Mouse (Mus musculus) thymus, adult 2 months (tissue): ENCODE measurements at regions not wholly inside any gene's neighbourhood (a gene's known extent, or its start where the extent isn't known, plus 50 kb on each side); places are given as distances from the start of the nearest gene placed in this dataset.

Experiments used
- DNase-seq: peaks from one replicate; pipeline ENCODE4 v3.0.0; 2021
- H3K27ac ChIP-seq: fragments of 200-500 bp; 2 replicates; pipeline ENCODE4 v1.5.1; 2012; ENCODE audit warnings: low read length, control low read depth; ENCODE audit not compliant: control insufficient read depth, insufficient read depth
- H3K27me3 ChIP-seq: fragments of 200-500 bp; 2 replicates; pipeline ENCODE4 v1.6.1; 2012; ENCODE audit warnings: mild to moderate bottlenecking, low read length, moderate library complexity, mixed read lengths; ENCODE audit not compliant: control insufficient read depth, insufficient read depth
- H3K36me3 ChIP-seq: fragments of 200-500 bp; 2 replicates; pipeline ENCODE4 v1.6.1; 2012; ENCODE audit warnings: mild to moderate bottlenecking, low read length, moderate library complexity; ENCODE audit not compliant: control insufficient read depth, insufficient read depth
- H3K4me1 ChIP-seq: fragments of 200-500 bp; replicated peaks from 2 replicates; pipeline ENCODE4 v1.6.1; 2012; ENCODE audit warnings: low read length; ENCODE audit not compliant: control insufficient read depth, insufficient read depth
- H3K4me3 ChIP-seq: fragments of 200-500 bp; 2 replicates; pipeline ENCODE4 v1.5.1; 2012; ENCODE audit warnings: mild to moderate bottlenecking, low read length, control low read depth, moderate library complexity; ENCODE audit not compliant: control insufficient read depth, insufficient read depth
- CTCF ChIP-seq: fragments of 200-500 bp; IDR thresholded peaks from 2 replicates; pipeline ENCODE4 v1.5.1; 2012; ENCODE audit warnings: mild to moderate bottlenecking, control low read depth, low read length, moderate library complexity, borderline replicate concordance; ENCODE audit not compliant: control insufficient read depth, poor library complexity, insufficient read depth; ENCODE audit errors: extremely low read depth
- POLR2A ChIP-seq: fragments of 200-500 bp; IDR thresholded peaks from 2 replicates; pipeline ENCODE4 v1.6.1; 2012; ENCODE audit warnings: mild to moderate bottlenecking, low read length, control low read depth, moderate library complexity; ENCODE audit not compliant: control insufficient read depth, poor library complexity, insufficient read depth; ENCODE audit errors: extremely low read depth
- WGBS: fragments of 180-500 bp; shearing (Covaris S2); methylation state at CpG from one replicate; pipeline ENCODE4 v1.1.7; 2018; 5-methylcytosine and 5-hydroxymethylcytosine counted together

DNA sequence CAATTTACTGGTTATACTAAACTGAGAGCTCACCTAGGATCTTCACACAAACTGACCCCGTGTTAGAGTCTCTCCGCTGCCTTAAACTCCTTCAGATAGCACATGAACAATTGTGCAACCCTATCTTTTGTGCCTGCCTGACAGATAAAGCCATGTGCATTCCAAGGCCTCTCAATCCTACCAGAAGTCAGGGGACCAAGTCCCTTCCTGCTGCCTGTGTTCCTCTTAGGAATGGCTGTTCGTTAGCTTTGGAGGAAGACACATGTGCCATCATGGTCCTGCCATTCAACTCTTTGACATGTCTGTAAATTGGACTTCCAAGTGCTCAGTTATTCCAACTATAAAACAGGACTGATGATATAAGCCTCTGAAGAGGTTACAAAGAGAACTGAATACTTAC, 161.4 kb upstream of the Cpeb2 start:
- 94% methylated on average over 3 of the region's 3 CpGs for WGBS
- H3K4me3 ChIP-seq, result no peak overlapping the region
- no peak for TF ChIP-seq POLR2A
- TF ChIP-seq CTCF, result no peak

DNA sequence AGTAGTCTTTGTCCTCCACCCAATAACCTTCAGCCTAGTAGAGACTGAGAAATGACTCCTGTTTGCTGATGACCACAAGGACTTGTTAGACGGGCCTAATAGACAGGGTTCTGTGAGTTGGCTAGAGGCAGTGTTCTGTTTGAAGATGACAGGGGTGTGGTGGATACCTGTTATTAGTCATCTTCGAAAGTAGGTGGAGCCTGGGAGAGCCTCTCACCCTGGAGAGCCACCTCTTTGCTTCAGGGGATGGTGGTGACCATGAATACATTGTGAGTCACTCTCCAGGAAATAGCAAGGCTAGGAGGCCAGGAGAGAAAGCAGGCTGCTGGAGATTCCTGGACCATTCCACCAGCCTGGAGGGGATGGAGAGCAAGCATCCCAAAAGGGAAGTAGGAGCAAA, 160.6 kb upstream of the Cpeb2 start:
- TF ChIP-seq CTCF, result no peak
- TF ChIP-seq POLR2A, result no peak
- WGBS, result 88% methylated on average over 2 of the region's 2 CpGs
- DNase-seq, result no peak
- Histone ChIP-seq H3K36me3 (no peaks in the 10 kb centered on the region), H3K4me3 (no peak overlapping the region), H3K27ac (no peak overlapping the region), H3K27me3 (no peaks in the 10 kb centered on the region), H3K4me1 (no peaks in the 10 kb centered on the region)

More for the DNA sequence above, 161.4 kb upstream of the Cpeb2 start:
- no peak overlapping the region for H3K27ac ChIP-seq
- no peaks in the 10 kb centered on the region for H3K36me3 ChIP-seq
- H3K4me1 ChIP-seq, result no peaks in the 10 kb centered on the region
- no peaks in the 10 kb centered on the region for H3K27me3 ChIP-seq
- DNase-seq, result no peak

GRCm38 (mm10) chr5:43074536-43074935, 158.4 kb upstream of the Cpeb2 start:
- no peaks in the 10 kb centered on the region for H3K27me3 ChIP-seq
- H3K27ac ChIP-seq, result no peak overlapping the region
- no peak for TF ChIP-seq POLR2A
- TF ChIP-seq CTCF, result no peak
- 91% methylated on average over 3 of the region's 3 CpGs for WGBS
- H3K4me1 ChIP-seq, result no peaks in the 10 kb centered on the region
- DNase-seq, result no peak
- no peaks in the 10 kb centered on the region for H3K36me3 ChIP-seq
- no peak overlapping the region for H3K4me3 ChIP-seq

DNA sequence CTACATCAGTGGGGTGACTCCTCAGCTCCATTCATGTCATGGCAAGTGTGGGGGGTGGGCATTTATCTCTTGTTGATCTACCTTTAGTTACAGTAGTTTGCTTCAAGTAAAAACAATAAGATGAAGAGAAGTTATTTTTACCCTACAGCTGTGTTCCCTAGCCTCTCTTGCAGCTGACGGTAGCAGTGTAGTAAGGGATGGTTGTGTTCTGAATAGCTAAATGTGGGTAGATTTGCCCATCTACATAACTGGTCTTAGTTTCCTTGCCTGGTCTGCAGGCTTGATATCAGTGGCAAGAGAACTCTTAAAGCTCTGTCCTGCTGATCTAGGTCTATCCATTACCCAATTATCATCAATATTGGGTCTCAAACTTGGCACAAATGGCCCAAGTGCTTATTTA, 152.7 kb upstream of the Cpeb2 start:
- Histone ChIP-seq H3K27ac (no peak overlapping the region), H3K27me3 (no peaks in the 10 kb centered on the region), H3K4me3 (no peak overlapping the region), H3K4me1 (0 out of 2 replicates have a peak, but pooled peaks cover 5% of the 10 kb centered on the region), H3K36me3 (no peaks in the 10 kb centered on the region)
- WGBS, result 73% methylated on average over 1 of the region's 1 CpGs
- DNase-seq, result no peak
- TF ChIP-seq POLR2A (no peak), CTCF (no peak)

DNA sequence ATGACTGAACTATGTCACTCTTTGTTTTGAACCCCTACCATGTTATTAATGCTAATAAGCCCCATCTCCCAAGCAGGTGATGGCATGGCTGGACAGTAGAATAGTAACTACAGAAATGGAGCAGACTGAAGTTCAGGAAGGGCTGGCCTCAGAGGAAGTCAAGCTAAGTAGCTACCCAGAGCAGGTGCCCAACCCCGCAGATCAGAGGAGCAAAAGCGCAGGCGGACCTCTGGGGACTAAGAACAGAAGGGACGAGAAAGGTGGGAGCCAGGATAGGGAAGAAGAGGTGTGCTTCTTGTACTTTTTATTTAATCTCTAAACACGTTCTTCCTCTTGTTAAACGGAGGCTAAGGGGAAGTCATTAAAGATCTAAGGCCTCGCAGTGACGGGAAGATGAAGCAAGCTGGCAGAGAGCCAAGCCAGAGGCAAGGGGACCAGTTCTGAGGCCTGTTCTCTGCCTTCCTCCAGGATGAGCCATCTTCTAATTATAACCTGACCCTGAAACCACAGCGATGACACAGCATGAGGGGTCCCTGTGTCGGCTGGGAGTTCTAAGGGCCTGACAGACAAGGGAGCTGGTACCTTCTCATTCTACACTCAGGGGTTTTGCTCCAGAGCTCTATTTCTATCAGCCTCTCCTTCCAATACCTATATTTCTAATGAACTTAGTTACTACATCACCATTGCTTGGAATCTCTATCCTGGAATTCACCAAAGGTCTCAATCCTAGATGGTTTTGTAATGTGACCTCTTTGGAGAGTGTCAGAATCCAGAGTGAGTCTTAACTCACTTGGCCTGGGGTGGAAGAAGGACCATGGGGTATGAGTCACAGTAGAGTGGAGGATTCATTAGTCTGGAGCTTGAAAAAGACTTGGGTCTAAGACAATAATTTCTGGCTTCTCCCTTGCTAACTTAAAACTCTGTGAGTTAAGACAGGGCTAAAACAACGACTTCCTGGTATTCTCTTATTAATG, 151.1 kb upstream of the Cpeb2 start:
- Histone ChIP-seq H3K36me3 (no peaks in the 10 kb centered on the region), H3K27ac (no peak overlapping the region), H3K27me3 (no peaks in the 10 kb centered on the region), H3K4me1 (0 out of 2 replicates have a peak, but pooled peaks cover 5% of the 10 kb centered on the region), H3K4me3 (no peak overlapping the region)
- WGBS, result 4% methylated on average over 11 of the region's 11 CpGs
- DNase-seq, result no peak
- TF ChIP-seq POLR2A (no peak), CTCF (no peak)

DNA sequence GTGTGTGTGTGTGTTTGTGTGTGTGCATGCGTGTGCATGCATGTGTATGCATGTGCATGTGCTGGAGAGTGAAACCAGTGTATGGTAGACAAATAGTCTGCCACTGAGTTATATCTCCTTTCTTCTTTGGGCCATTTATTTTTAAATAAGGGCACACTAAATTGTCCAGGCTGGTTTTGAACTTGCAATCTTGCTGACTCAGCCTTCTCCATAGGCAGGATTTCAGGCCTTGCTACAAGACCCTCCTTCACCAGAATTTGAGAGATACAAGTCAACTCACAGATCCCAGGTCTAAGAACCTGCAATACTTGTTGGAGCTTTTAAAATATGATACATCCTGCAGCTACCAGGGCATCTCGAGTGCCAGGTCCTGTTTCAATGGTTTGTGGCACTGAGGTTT, 145.9 kb upstream of the Cpeb2 start:
- H3K27me3 ChIP-seq, result no peaks in the 10 kb centered on the region
- WGBS, result 79% methylated on average over 2 of the region's 2 CpGs
- H3K4me3 ChIP-seq, result no peak overlapping the region
- H3K36me3 ChIP-seq, result no peaks in the 10 kb centered on the region
- H3K27ac ChIP-seq, result no peak overlapping the region
- no peak for TF ChIP-seq CTCF
- TF ChIP-seq POLR2A, result no peak
- no peak for DNase-seq
- no peaks in the 10 kb centered on the region for H3K4me1 ChIP-seq
